Mouse (Mus musculus) cerebellum, postnatal 25 days (tissue): ENCODE data around the gene Slc51a.

ENCODE experiments used
- DNase-seq, 2 experiments: peaks; one replicate each; pipeline ENCODE4 v3.0.0; 2021; ENCODE audit warnings: mixed read lengths in 2 of 2

Slc51a gene

DNA sequence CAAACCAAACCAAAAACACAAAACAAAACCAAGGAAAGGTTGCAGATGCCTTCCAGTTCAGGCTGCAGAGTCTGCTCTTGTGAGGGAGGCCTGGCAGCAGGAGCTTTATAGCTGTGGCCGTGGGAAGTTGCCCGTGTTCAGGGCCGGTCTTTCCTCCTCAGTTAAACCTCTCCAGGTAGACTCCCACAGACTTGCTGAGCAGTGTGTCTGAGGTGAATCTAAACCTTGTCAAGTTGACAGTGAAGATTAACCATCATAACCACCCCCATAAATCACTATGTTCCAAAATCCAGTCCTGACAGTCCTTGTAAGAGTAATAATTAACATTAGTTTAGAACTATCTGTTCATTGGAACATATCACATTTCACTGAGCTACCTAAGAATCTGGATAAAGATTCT lies 60.2 kb downstream of the Slc51a start:
- DNase-seq, result no peak
